Mouse (Mus musculus) frontal cortex, postnatal 14 days (tissue): Measurements from ENCODE around the gene 2010005H15Rik.
"Not testable (repeated sequence)": the region's sequence is repeated elsewhere in the genome, so short reads cannot be mapped to it uniquely, and the experiment has no call there.

Experiments
- DNase-seq, 2 experiments: peaks; one replicate each; pipeline ENCODE4 v3.0.0; 2022; ENCODE audit warnings: low spot score in 2 of 2

The 2010005H15Rik gene

DNA sequence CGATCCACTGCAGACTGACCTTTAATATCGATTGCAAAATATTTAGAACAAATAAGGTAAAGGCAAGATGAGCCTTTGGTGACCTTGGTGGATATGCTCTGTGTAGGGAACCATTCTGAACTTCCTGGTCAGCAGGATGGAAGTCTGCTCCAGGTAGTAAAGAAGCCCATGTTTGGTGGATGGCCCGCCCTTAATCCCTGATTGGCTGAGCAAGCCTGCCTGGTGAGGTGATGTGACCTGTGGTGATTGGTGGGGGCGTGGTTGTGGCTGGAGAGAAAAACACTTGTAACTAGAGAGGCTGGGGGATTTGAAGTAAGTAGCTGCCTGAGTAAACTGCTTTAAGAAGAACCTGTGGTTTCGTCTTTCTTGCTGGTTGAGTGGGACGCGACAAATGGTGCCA, at the start of gene 2010005H15Rik:
2010005H15Rik (plus strand) TSS at position 301 of the 400 bp plus-strand sequence.
- not testable (repeated sequence) for DNase-seq

- no peak for DNase-seq
Observed at GRCm38 (mm10) chr16:36176108-36176507, 45.2 kb upstream of the 2010005H15Rik start.

GRCm38 (mm10) chr16:36179910-36180309, 41.4 kb upstream of the 2010005H15Rik start:
- DNase-seq: no peak

DNA sequence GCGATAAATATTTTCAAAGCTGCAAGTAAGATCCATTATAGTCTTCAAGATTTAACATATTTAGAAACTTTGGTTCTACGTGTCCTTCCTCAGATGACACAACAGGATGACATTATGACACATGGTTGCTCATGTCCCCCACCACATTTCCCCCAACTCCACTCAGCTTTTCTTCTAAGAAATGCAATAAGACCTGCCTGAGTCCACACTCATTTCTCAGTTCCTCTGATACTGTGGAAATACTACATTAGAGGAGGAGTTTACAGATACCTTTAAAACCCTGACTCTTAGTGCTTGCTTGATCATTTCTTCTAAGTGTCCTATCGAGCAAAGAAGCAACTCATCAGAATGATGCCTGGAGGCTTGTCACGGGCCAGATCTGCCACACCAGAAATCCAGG, 37.4 kb upstream of the 2010005H15Rik start, which contains the start of gene Gm5483:
Gm5483 (plus strand) TSS at position 301 of the 400 bp plus-strand sequence.
- not testable (repeated sequence) for DNase-seq

- DNase-seq: no peak
Observed at GRCm38 (mm10) chr16:36199226-36199625, 22.0 kb upstream of the 2010005H15Rik start.

GRCm38 (mm10) chr16:36203846-36204245, 17.4 kb upstream of the 2010005H15Rik start:
- no peak for DNase-seq

DNA sequence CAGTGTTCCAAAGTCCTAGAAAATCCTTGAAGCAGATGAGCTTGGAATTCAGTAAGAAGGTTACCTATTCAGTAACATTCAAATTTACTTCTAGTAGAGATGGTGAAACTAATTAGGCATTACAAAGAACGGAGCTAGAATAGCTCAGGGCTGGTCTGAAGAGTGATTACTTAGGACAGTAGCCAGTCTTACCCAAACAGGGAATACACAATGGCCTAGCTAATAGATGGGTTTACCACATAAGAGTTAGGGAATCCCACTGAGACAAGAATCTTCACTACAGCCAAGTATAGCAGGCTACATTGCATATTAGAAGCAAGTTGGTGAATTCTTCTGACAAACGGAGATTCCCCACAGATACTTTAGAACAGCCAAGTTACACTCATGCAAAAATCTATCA, 15.6 kb upstream of the 2010005H15Rik start:
- not testable (repeated sequence) for DNase-seq

- DNase-seq: no peak
Observed at GRCm38 (mm10) chr16:36209967-36210453, 11.3 kb upstream of the 2010005H15Rik start, which contains the start of gene Gm5416. Gm5416 (plus strand) TSS chr16:36210403.

GRCm38 (mm10) chr16:36260585-36260984, 39.3 kb downstream of the 2010005H15Rik start:
- not testable (repeated sequence) for DNase-seq

- DNase-seq: not testable (repeated sequence)
Observed at GRCm38 (mm10) chr16:36276796-36277195, 55.5 kb downstream of the 2010005H15Rik start, which contains the start of gene Stfa1. Stfa1 (plus strand) TSS chr16:36276951.

GRCm38 (mm10) chr16:36289140-36289539, 67.9 kb downstream of the 2010005H15Rik start:
- DNase-seq: no peak
